Mouse (Mus musculus) liver, embryonic 14.5 days (tissue): ENCODE measurements around the gene Taf1c. TPM values are rescaled to one million over a fixed set of nuclear protein-coding genes. Genes with fewer than 3 reads are reported as not detected.

ENCODE experiments used
- ATAC-seq: fragments of 200-750 bp; cut with Nextera tagmentation; 2 replicates; pipeline ENCODE4 v1.8.0; 2017; ENCODE audit warnings: moderate number of reproducible peaks, mild to moderate bottlenecking, moderate library complexity; ENCODE audit not compliant: insufficient read depth
- DNase-seq, 3 experiments: peaks; one replicate each; pipeline ENCODE4 v3.0.0-alpha.2; 2012 to 2013; ENCODE audit warnings: low read depth in 3 of 3, low spot score in 3 of 3
- H3K27ac ChIP-seq: fragments of 300-500 bp; sonication (generic); 2 replicates; pipeline ENCODE4 v1.5.1; 2014; ENCODE audit warnings: moderate library complexity, mild to moderate bottlenecking, control low read depth, inconsistent platforms
- H3K27me3 ChIP-seq: fragments of 300-500 bp; sonication (generic); 2 replicates; pipeline ENCODE4 v1.6.1; 2014; ENCODE audit warnings: mild to moderate bottlenecking, low read length, moderate library complexity; ENCODE audit not compliant: control insufficient read depth, insufficient read depth
- H3K36me3 ChIP-seq: fragments of 300-500 bp; sonication (generic); replicated peaks from 2 replicates; pipeline ENCODE4 v1.6.1; 2014; ENCODE audit warnings: low read depth; ENCODE audit not compliant: control insufficient read depth, insufficient read depth
- H3K4me1 ChIP-seq, 2 experiments: fragments of 200-500 bp in 1 of 2; fragments of 300-500 bp in 1 of 2; sonication (generic) in 1 of 2; replicated peaks; 2 replicates each; pipeline ENCODE4 v1.6.1; 2012 to 2014; ENCODE audit warnings: antibody characterized with exemption in 1 of 2, inconsistent platforms in 1 of 2, low read length in 1 of 2; ENCODE audit not compliant: control insufficient read depth in 2 of 2, insufficient read depth in 2 of 2
- H3K4me2 ChIP-seq: fragments of 300-500 bp; sonication (generic); 2 replicates; pipeline ENCODE4 v1.6.1; 2014; ENCODE audit warnings: low read depth, mild to moderate bottlenecking, control low read depth, moderate library complexity
- H3K4me3 ChIP-seq, 2 experiments: fragments of 200-500 bp in 1 of 2; fragments of 300-500 bp in 1 of 2; sonication (generic) in 1 of 2; 2 replicates each; pipeline ENCODE4 v1.5.1; 2012 to 2014; ENCODE audit warnings: low read depth in 2 of 2, low read length in 2 of 2, mild to moderate bottlenecking in 2 of 2, control low read depth in 1 of 2, inconsistent platforms in 1 of 2, moderate library complexity in 1 of 2; ENCODE audit not compliant: insufficient read depth in 1 of 2
- H3K9ac ChIP-seq: fragments of 300-500 bp; sonication (generic); replicated peaks from 2 replicates; pipeline ENCODE4 v1.6.1; 2014; ENCODE audit warnings: mild to moderate bottlenecking, control low read depth, moderate library complexity
- H3K9me3 ChIP-seq: fragments of 300-500 bp; sonication (generic); 2 replicates; pipeline ENCODE4 v1.6.1; 2016; ENCODE audit warnings: low read length, mixed read lengths; ENCODE audit not compliant: control insufficient read depth
- CTCF ChIP-seq: IDR thresholded peaks from 2 replicates; pipeline ENCODE4 v1.5.1; 2016; ENCODE audit warnings: antibody characterized with exemption, low read depth, control low read depth
- EP300 ChIP-seq: IDR thresholded peaks from 2 replicates; pipeline ENCODE4 v1.6.1; 2016; ENCODE audit warnings: antibody characterized with exemption, low read depth
- WGBS: fragments of 180-500 bp; shearing (Covaris S2); extraction: QIAGEN DNeasy Blood & Tissue Kit; methylation state at CpG from one replicate; pipeline ENCODE4 v1.1.7; 2014; ENCODE audit not compliant: insufficient replicate concordance; 5-methylcytosine and 5-hydroxymethylcytosine counted together
- polyA plus RNA-seq, 2 experiments: library from polyadenylated mRNA; depleted of rRNA in 1 of 2; stranded (reverse) in 1 of 2; unstranded in 1 of 2; fragments of >200 nt; fragmentation: Nextera tagmentation in 1 of 2; extraction: Ambion mirVana in 1 of 2; gene quantifications; 2 replicates each; pipeline versions ENCODE4 v1.2.1 to v1.2.3; 2012 to 2014

The Taf1c gene
- polyA plus RNA-seq, 2 experiments = 4.7 to 6.6 TPM

DNA sequence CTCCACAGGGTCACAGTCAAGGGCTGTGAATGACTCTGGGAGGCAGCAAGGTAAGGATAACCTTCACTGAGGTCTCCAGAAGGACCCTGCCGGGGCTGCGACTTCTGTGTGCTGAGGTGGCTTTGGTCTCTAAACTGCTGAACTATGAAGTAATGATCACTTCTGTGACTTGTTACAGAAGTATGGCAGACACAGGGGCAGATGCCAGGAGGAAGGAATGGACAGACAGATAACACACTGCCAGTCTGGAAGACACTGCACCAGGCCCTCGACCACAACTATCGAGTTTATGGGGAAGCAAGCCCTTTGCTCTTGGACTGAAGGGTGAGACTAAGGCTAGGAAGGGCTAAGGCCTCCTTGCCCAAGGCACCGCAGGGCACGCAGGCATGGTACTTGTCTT is 33.9 kb downstream of the Taf1c start:
- no peak overlapping the region for H3K27ac ChIP-seq
- H3K36me3 ChIP-seq = no peaks in the 10 kb centered on the region
- WGBS = 47% methylated on average over 6 of the region's 6 CpGs
- TF ChIP-seq CTCF = no peak
- no peak for TF ChIP-seq EP300
- no peak overlapping the region for H3K4me2 ChIP-seq
- H3K4me3 ChIP-seq = no peak overlapping the region
- DNase-seq (no peak), ATAC-seq (no peak)
- peaks cover 11 to 14% of the 10 kb centered on the region in 2 experiments; a peak in 3 of 4 replicates for H3K4me1 ChIP-seq
- H3K9me3 ChIP-seq = no peaks in the 10 kb centered on the region
- H3K9ac ChIP-seq = no peak overlapping the region
- H3K27me3 ChIP-seq = no peaks in the 10 kb centered on the region

DNA sequence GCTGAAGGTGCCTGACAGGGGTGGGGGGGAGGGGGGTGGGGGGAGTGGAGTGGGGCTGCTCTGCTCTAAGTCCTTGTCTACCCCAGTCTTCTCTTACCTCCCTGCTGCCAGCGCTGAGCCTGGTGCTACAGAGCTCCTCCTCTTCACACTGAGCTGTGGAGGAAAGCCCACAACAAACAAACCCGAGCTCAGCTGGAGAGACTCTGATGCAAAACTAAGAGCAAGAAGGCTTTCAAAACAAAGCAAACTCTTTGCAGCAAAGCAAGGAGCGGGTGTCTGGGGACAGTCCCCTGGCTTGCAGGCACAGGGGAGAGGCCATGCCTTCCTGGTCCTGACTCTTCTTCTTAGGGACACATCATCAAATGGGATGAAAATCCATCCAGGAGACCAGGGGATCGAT is 35.1 kb downstream of the Taf1c start:
- no peaks in the 10 kb centered on the region for H3K27me3 ChIP-seq
- peaks cover 3% of the 10 kb centered on the region for H3K36me3 ChIP-seq
- no peak for TF ChIP-seq EP300
- TF ChIP-seq CTCF = no peak
- DNase-seq (no peak), ATAC-seq (no peak)
- WGBS = 56% methylated on average over 4 of the region's 4 CpGs
- no peak overlapping the region for H3K9ac ChIP-seq
- H3K4me3 ChIP-seq = no peak overlapping the region
- no peak overlapping the region for H3K27ac ChIP-seq
- no peak overlapping the region for H3K4me2 ChIP-seq
- no peaks in the 10 kb centered on the region for H3K9me3 ChIP-seq
- peaks cover 5 to 10% of the 10 kb centered on the region in 2 experiments; a peak in 3 of 4 replicates for H3K4me1 ChIP-seq

DNA sequence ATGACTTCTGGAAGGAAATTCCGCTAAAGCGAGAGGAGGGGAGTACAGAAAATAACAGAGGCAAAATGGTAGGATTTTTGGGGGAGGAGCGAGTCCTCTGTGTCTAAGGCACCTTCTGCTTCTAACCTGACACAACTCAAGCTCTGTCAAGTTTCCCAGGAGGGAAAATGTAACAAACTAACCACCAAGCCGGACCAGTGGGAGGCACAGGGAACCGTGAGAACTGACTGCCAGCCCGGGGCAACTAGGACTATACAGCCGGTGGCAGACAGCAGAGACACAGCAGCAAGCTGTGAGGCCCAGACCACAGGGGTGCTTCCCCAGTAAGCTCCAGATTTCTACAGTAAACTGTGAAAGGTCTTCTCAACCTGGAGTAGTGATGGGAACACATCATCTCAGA is 36.1 kb downstream of the Taf1c start:
- H3K27me3 ChIP-seq = no peaks in the 10 kb centered on the region
- peaks cover 3 to 7% of the 10 kb centered on the region in 2 experiments; a peak in 3 of 4 replicates for H3K4me1 ChIP-seq
- no peak overlapping the region for H3K4me3 ChIP-seq
- H3K4me2 ChIP-seq = no peak overlapping the region
- no peak for DNase-seq
- no peak overlapping the region for H3K9ac ChIP-seq
- ATAC-seq = no peak
- H3K9me3 ChIP-seq = no peaks in the 10 kb centered on the region
- H3K27ac ChIP-seq = no peak overlapping the region
- TF ChIP-seq EP300 (no peak), CTCF (no peak)
- H3K36me3 ChIP-seq = peaks cover 8% of the 10 kb centered on the region
- WGBS = 70% methylated on average over 7 of the region's 7 CpGs

DNA sequence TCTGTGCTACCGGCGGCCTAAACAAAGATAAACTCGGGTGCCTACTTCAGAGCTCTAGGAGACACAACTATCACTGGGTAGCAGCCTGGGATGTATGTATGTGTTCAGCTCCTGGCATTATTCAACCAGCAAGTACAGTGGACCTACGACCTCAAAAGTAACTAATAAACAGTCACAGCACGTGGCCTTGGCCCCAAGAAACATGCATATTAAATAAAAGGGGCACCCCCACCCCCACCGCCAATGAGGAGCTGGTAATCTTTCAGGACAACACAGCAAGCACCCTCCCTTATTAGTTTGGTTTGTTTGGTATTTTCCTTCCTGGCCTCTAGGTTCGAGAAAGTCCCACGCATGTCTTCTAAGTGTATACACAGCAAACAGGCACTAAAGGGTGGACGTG is 36.8 kb downstream of the Taf1c start:
- no peak for ATAC-seq
- no peaks in the 10 kb centered on the region for H3K27me3 ChIP-seq
- H3K4me2 ChIP-seq = no peak overlapping the region
- 76% methylated on average over 9 of the region's 9 CpGs for WGBS
- peaks cover 0 to under 1% of the 10 kb centered on the region in 2 experiments; a peak in 2 of 4 replicates for H3K4me1 ChIP-seq
- DNase-seq = no peak
- H3K27ac ChIP-seq = no peak overlapping the region
- H3K4me3 ChIP-seq = no peak overlapping the region
- peaks cover 13% of the 10 kb centered on the region for H3K36me3 ChIP-seq
- no peak for TF ChIP-seq EP300
- no peak for TF ChIP-seq CTCF
- no peaks in the 10 kb centered on the region for H3K9me3 ChIP-seq
- H3K9ac ChIP-seq = no peak overlapping the region

DNA sequence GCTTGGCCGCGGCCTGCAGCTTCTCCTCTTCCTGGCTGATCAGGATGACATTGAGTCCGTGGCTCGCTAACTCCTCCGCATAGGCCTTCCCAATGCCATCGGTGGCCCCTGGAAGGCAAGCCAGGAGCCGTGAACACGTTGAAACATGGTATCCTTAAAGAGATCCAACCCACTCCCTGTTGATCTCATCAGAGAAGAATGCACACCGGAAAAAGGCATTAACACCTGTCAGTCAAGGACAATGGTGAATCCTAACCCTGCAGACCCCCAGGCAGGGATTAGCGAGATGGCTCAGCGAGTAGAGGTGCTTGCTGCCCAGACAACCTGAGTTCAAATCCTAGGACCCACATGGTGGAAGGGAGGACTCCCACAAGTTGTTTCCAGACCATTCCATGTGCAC is 38.7 kb downstream of the Taf1c start:
- no peaks in the 10 kb centered on the region for H3K9me3 ChIP-seq
- no peak for DNase-seq
- no peak overlapping the region for H3K9ac ChIP-seq
- 81% methylated on average over 11 of the region's 11 CpGs for WGBS
- H3K4me1 ChIP-seq = no peaks in the 10 kb centered on the region
- no peaks in the 10 kb centered on the region for H3K27me3 ChIP-seq
- ATAC-seq = no peak
- H3K4me2 ChIP-seq = no peak overlapping the region
- TF ChIP-seq EP300 (no peak), CTCF (no peak)
- H3K27ac ChIP-seq = no peak overlapping the region
- H3K36me3 ChIP-seq = peaks cover 14% of the 10 kb centered on the region
- H3K4me3 ChIP-seq = no peak overlapping the region
